Mouse (Mus musculus) MEL (cell line): ENCODE data around the gene B3galnt2. TPM values are rescaled to one million over a fixed set of nuclear protein-coding genes. Genes with fewer than 3 reads are reported as not detected.
"Not testable (repeated sequence)": the region's sequence is repeated elsewhere in the genome, so short reads cannot be mapped to it uniquely, and the experiment has no call there.

Experiments
- DNase-seq: peaks from one replicate; pipeline ENCODE4 v3.0.0; 2011; ENCODE audit warnings: low read depth, low spot score
- H3K27ac ChIP-seq: 2 replicates; pipeline ENCODE4 v1.5.1; 2012; ENCODE audit warnings: low read depth, mild to moderate bottlenecking, control low read depth, low read length, moderate library complexity; ENCODE audit not compliant: control insufficient read depth
- H3K27me3 ChIP-seq, 2 experiments: fragments of 150-350 bp in 1 of 2; sonication (generic) in 1 of 2; 2 replicates each; pipeline ENCODE4 v1.6.1; 2012; ENCODE audit warnings: low read length in 2 of 2, mild to moderate bottlenecking in 2 of 2, improper control_type of control experiment in 1 of 2, moderate library complexity in 1 of 2; ENCODE audit not compliant: insufficient read depth in 2 of 2, control insufficient read depth in 1 of 2
- H3K36me3 ChIP-seq, 2 experiments: 2 replicates each; pipeline ENCODE4 v1.6.1; 2012 to 2014; ENCODE audit warnings: low read length in 2 of 2, improper control_type of control experiment in 1 of 2, inconsistent platforms in 1 of 2, mild to moderate bottlenecking in 1 of 2; ENCODE audit not compliant: insufficient read depth in 2 of 2, control insufficient read depth in 1 of 2
- H3K4me1 ChIP-seq, 2 experiments: fragments of 150-350 bp in 1 of 2; sonication (generic) in 1 of 2; 2 replicates each; pipeline ENCODE4 v1.6.1; 2012; ENCODE audit warnings: low read length in 2 of 2, improper control_type of control experiment in 1 of 2, mild to moderate bottlenecking in 1 of 2; ENCODE audit not compliant: insufficient read depth in 2 of 2, control insufficient read depth in 1 of 2
- H3K4me3 ChIP-seq, 2 experiments: fragments of 150-350 bp in 1 of 2; sonication (generic) in 1 of 2; 2 replicates each; pipeline ENCODE4 v1.5.1; 2012; ENCODE audit warnings: low read depth in 2 of 2, low read length in 2 of 2, mild to moderate bottlenecking in 2 of 2, moderate library complexity in 2 of 2, control low read depth in 1 of 2, improper control_type of control experiment in 1 of 2; ENCODE audit not compliant: control insufficient read depth in 1 of 2, insufficient read depth in 1 of 2
- H3K79me2 ChIP-seq: 2 replicates; pipeline ENCODE4 v1.6.1; 2012; ENCODE audit warnings: mild to moderate bottlenecking, low read length, moderate library complexity; ENCODE audit not compliant: control insufficient read depth, poor library complexity, insufficient read depth
- H3K9ac ChIP-seq: 2 replicates; pipeline ENCODE4 v1.6.1; 2012; ENCODE audit warnings: low read depth, mild to moderate bottlenecking, control low read depth, low read length, moderate library complexity; ENCODE audit not compliant: control insufficient read depth, poor library complexity, severe bottlenecking
- H3K9me3 ChIP-seq: fragments of 150-350 bp; sonication (generic); replicated peaks from 2 replicates; pipeline ENCODE4 v1.6.1; 2012; ENCODE audit warnings: mild to moderate bottlenecking, low read length, improper control_type of control experiment, moderate library complexity; ENCODE audit not compliant: insufficient read depth
- CHD1 ChIP-seq: IDR thresholded peaks from 2 replicates; pipeline ENCODE4 v1.6.1; 2012; ENCODE audit warnings: low read depth, mild to moderate bottlenecking, inconsistent platforms, low read length, improper control_type of control experiment
- CHD2 ChIP-seq: IDR thresholded peaks from 2 replicates; pipeline ENCODE4 v1.6.1; 2011; ENCODE audit warnings: low read length, improper control_type of control experiment
- CTCF ChIP-seq, 3 experiments: IDR thresholded peaks in 2 of 3; conservative IDR thresholded peaks in 1 of 3; 2 replicates each; pipeline ENCODE4 v1.5.1; 2011 to 2012; ENCODE audit warnings: low read length in 3 of 3, low read depth in 2 of 3, mild to moderate bottlenecking in 2 of 3, improper control_type of control experiment in 1 of 3, inconsistent platforms in 1 of 3, mixed read lengths in 1 of 3, moderate library complexity in 1 of 3; ENCODE audit not compliant: control insufficient read depth in 1 of 3, insufficient read depth in 1 of 3, poor library complexity in 1 of 3, severe bottlenecking in 1 of 3
- E2F4 ChIP-seq: IDR thresholded peaks from 2 replicates; pipeline ENCODE4 v1.6.1; 2011; ENCODE audit warnings: low read depth, low read length, improper control_type of control experiment, borderline replicate concordance
- ELF1 ChIP-seq: IDR thresholded peaks from 2 replicates; pipeline ENCODE4 v1.6.1; 2014; ENCODE audit warnings: low read depth, mild to moderate bottlenecking, inconsistent platforms, low read length, improper control_type of control experiment, moderate library complexity
- EP300 ChIP-seq, 2 experiments: IDR thresholded peaks; 2 replicates each; pipeline ENCODE4 v1.6.1; 2011; ENCODE audit warnings: improper control_type of control experiment in 2 of 2, low read length in 2 of 2, low read depth in 1 of 2, mild to moderate bottlenecking in 1 of 2
- GABPA ChIP-seq: IDR thresholded peaks from 2 replicates; pipeline ENCODE4 v1.6.1; 2012; ENCODE audit warnings: low read depth, mild to moderate bottlenecking, inconsistent platforms, low read length, improper control_type of control experiment, moderate library complexity
- HCFC1 ChIP-seq: IDR thresholded peaks from 2 replicates; pipeline ENCODE4 v1.6.1; 2012; ENCODE audit warnings: low read depth, mild to moderate bottlenecking, inconsistent platforms, low read length, improper control_type of control experiment, moderate library complexity
- MAX ChIP-seq: IDR thresholded peaks from 2 replicates; pipeline ENCODE4 v1.6.1; 2011; ENCODE audit warnings: low read length, improper control_type of control experiment
- MAZ ChIP-seq: IDR thresholded peaks from 2 replicates; pipeline ENCODE4 v1.6.1; 2012; ENCODE audit warnings: low read depth, mild to moderate bottlenecking, inconsistent platforms, low read length, improper control_type of control experiment
- MEF2A ChIP-seq: IDR thresholded peaks from 2 replicates; pipeline ENCODE4 v1.6.1; 2014; ENCODE audit warnings: low read depth, mild to moderate bottlenecking, inconsistent platforms, low read length, improper control_type of control experiment; ENCODE audit not compliant: poor library complexity, insufficient replicate concordance, severe bottlenecking; ENCODE audit errors: extremely low read depth
- NELFE ChIP-seq: IDR thresholded peaks from 2 replicates; pipeline ENCODE4 v1.6.1; 2011; ENCODE audit warnings: low read depth, low read length, improper control_type of control experiment
- POLR2A ChIP-seq, 2 experiments: IDR thresholded peaks; 2 replicates each; pipeline ENCODE4 v1.6.1; 2011 to 2012; ENCODE audit warnings: low read length in 2 of 2, mild to moderate bottlenecking in 2 of 2, control low read depth in 1 of 2, improper control_type of control experiment in 1 of 2, low read depth in 1 of 2, moderate library complexity in 1 of 2; ENCODE audit not compliant: control insufficient read depth in 1 of 2, insufficient read depth in 1 of 2, poor library complexity in 1 of 2
- POLR2AphosphoS2 ChIP-seq: IDR thresholded peaks from 2 replicates; pipeline ENCODE4 v1.6.1; 2011; ENCODE audit warnings: low read length, improper control_type of control experiment
- POLR2AphosphoS5 ChIP-seq: IDR thresholded peaks from 2 replicates; pipeline ENCODE4 v1.6.1; 2012; ENCODE audit warnings: low read depth, borderline replicate concordance, mild to moderate bottlenecking, inconsistent platforms, low read length, moderate library complexity, mixed read lengths
- RAD21 ChIP-seq: IDR thresholded peaks from 2 replicates; pipeline ENCODE4 v1.6.1; 2011; ENCODE audit warnings: mild to moderate bottlenecking, low read depth, low read length, improper control_type of control experiment
- SIN3A ChIP-seq: IDR thresholded peaks from 2 replicates; pipeline ENCODE4 v1.6.1; 2012; ENCODE audit warnings: low read length, improper control_type of control experiment, inconsistent platforms
- SMC3 ChIP-seq: IDR thresholded peaks from 2 replicates; pipeline ENCODE4 v1.6.1; 2011; ENCODE audit warnings: low read depth, low read length, improper control_type of control experiment
- TAL1 ChIP-seq: IDR thresholded peaks from 2 replicates; pipeline ENCODE4 v1.6.1; 2012; ENCODE audit warnings: mild to moderate bottlenecking, inconsistent platforms, low read length, moderate library complexity, mixed read lengths
- USF1 ChIP-seq: IDR thresholded peaks from 2 replicates; pipeline ENCODE4 v1.6.1; 2014; ENCODE audit warnings: low read depth, mild to moderate bottlenecking, inconsistent platforms, low read length, improper control_type of control experiment, moderate library complexity
- USF2 ChIP-seq, 2 experiments: IDR thresholded peaks; 2 replicates each; pipeline ENCODE4 v1.6.1; 2011 to 2012; ENCODE audit warnings: improper control_type of control experiment in 2 of 2, low read length in 2 of 2, borderline replicate concordance in 1 of 2, inconsistent platforms in 1 of 2, low read depth in 1 of 2, mild to moderate bottlenecking in 1 of 2; ENCODE audit not compliant: insufficient read depth in 1 of 2
- polyA plus RNA-seq, 2 experiments: library from polyadenylated mRNA; stranded (reverse) in 1 of 2; unstranded in 1 of 2; fragments of >175 nt in 1 of 2; fragments of >200 nt in 1 of 2; gene quantifications; 2 replicates each; pipeline versions ENCODE4 v1.2.1 to v1.2.4; 2012; ENCODE audit warnings: low replicate concordance in 2 of 2, low read depth in 1 of 2; ENCODE audit not compliant: insufficient read length in 2 of 2, insufficient read depth in 1 of 2, missing spikeins in 1 of 2
- total RNA-seq: library from RNA; depleted of rRNA; stranded (reverse); fragments of 300-350 nt; gene quantifications from 2 replicates; pipeline ENCODE4 v1.2.3, GENCODE M21; 2012

Gene B3galnt2
- total and polyA plus RNA-seq, 3 experiments: 61.7 to 73.8 TPM; not detected in 1

DNA sequence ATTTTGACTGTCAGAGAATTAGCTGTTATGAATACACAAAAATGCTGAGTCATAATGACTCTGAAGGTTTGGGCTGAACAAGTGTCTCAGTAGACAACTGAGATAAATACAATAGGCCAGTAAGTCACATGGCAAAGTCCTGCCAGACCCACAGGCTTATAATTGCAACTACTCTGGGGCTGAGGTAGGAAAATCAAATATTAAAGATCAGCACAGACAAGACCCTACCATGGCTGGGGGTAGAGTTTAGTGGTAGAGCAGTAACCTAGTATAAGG, 79.7 kb downstream of the B3galnt2 start (continued):
- TF ChIP-seq GABPA: peak; percentile 100
- no peak for TF ChIP-seq RAD21
- peak; percentile 87 for TF ChIP-seq USF1
- TF ChIP-seq CTCF (IDR thresholded peaks at IDR 0.05 in 2 of 3, conservative IDR thresholded peaks at IDR 0.05 in 1 of 3; ENCODE audit: control insufficient read depth in 1 of 3, insufficient read depth in 1 of 3, low read depth in 2 of 3, low read length in 3 of 3, poor library complexity in 1 of 3, severe bottlenecking in 1 of 3): no peak
- TF ChIP-seq POLR2AphosphoS5: no peak
- 0 out of 2 replicates have a peak, but pooled peaks have one; percentile 6 for TF ChIP-seq HCFC1
- TF ChIP-seq TAL1: peak; percentile 40
- TF ChIP-seq EP300 (IDR thresholded peaks at IDR 0.05; ENCODE audit: low read depth in 1 of 2, low read length in 2 of 2): peak; percentile 70 to 86
- TF ChIP-seq SIN3A: no peak; the same call in none of the 2 replicates
- TF ChIP-seq MAX: peak; percentile 68; the same call in 1 of the 2 replicates
- TF ChIP-seq E2F4: no peak
- TF ChIP-seq CHD2: no peak
- TF ChIP-seq, all 39 proteins: peak for 14

- Histone ChIP-seq H3K27ac (peak overlapping the region; percentile 97), H3K4me1 (peaks cover 21 to 27% of the 10 kb centered on the region in 2 experiments), H3K79me2 (peaks cover 47% of the 10 kb centered on the region), H3K36me3 (peaks cover 10 to 43% of the 10 kb centered on the region in 2 experiments)
- DNase-seq, H3K27me3 ChIP-seq, H3K4me3 ChIP-seq, H3K9me3 ChIP-seq, H3K9ac ChIP-seq: not testable (repeated sequence)
These were observed 81.1 kb downstream of the B3galnt2 start for GRCm38 (mm10) chr13:14035352-14035751.

- peaks cover 10 to 44% of the 10 kb centered on the region in 2 experiments for H3K36me3 ChIP-seq
- no peak for DNase-seq
- no peak overlapping the region for H3K9ac ChIP-seq
- no peak overlapping the region for H3K4me3 ChIP-seq
- no peaks in the 10 kb centered on the region for H3K9me3 ChIP-seq
- TF ChIP-seq MAZ (no peak), SIN3A (no peak), CHD1 (no peak), ELF1 (no peak), MAX (no peak), POLR2AphosphoS2 (no peak), USF2 (IDR thresholded peaks at IDR 0.05; ENCODE audit: borderline replicate concordance in 1 of 2, insufficient read depth in 1 of 2, low read depth in 1 of 2, low read length in 2 of 2) (no peak), POLR2A (IDR thresholded peaks at IDR 0.05; ENCODE audit: control insufficient read depth in 1 of 2, insufficient read depth in 1 of 2, low read depth in 1 of 2, low read length in 2 of 2, poor library complexity in 1 of 2) (no peak), NELFE (no peak), SMC3 (no peak), POLR2AphosphoS5 (no peak), MEF2A (no peak), USF1 (no peak), CTCF (IDR thresholded peaks at IDR 0.05 in 2 of 3, conservative IDR thresholded peaks at IDR 0.05 in 1 of 3; ENCODE audit: control insufficient read depth in 1 of 3, insufficient read depth in 1 of 3, low read depth in 2 of 3, low read length in 3 of 3, poor library complexity in 1 of 3, severe bottlenecking in 1 of 3) (no peak)
- TF ChIP-seq, all 39 proteins: peak for 0
- H3K4me1 ChIP-seq: peaks cover 23 to 27% of the 10 kb centered on the region in 2 experiments
- H3K79me2 ChIP-seq: peaks cover 43% of the 10 kb centered on the region
- no peaks in the 10 kb centered on the region for H3K27me3 ChIP-seq
- no peak overlapping the region; the same call in 1 of the 2 replicates for H3K27ac ChIP-seq
These were observed 81.8 kb downstream of the B3galnt2 start for GRCm38 (mm10) chr13:14035875-14036630.
